Mouse (Mus musculus): ENCODE measurements around the gene Sorl1.

- TF ChIP-seq CTCF (IDR thresholded peaks at IDR 0.05; ENCODE audit: extremely low read depth, insufficient read depth, insufficient read length, insufficient replicate concordance), result no peak
- TF ChIP-seq POLR2A (IDR thresholded peaks at IDR 0.05; ENCODE audit: low read depth, low read length), result no peak
Measured at GRCm38 (mm10) chr9:42127983-42128382, 3.9 kb upstream of the Sorl1 start.

Data from spleen, adult 2 months (tissue).